Mouse (Mus musculus): ENCODE measurements around the gene Prok1.

GRCm38 (mm10) chr3:107204413-107204812 is 35.1 kb downstream of the Prok1 start:
- TF ChIP-seq MYOG (IDR thresholded peaks at IDR 0.05; ENCODE audit: control insufficient read depth, extremely low read depth, insufficient read length) (no peak), FOSL1 (IDR thresholded peaks at IDR 0.05; ENCODE audit: insufficient read depth, low read length, poor library complexity, severe bottlenecking) (no peak), MYOD1 (IDR thresholded peaks at IDR 0.05; ENCODE audit: control insufficient read depth, insufficient read length, low read depth) (no peak), MAX (IDR thresholded peaks at IDR 0.05) (no peak), CTCF (IDR thresholded peaks at IDR 0.05; ENCODE audit: control insufficient read depth, insufficient read depth, insufficient read length) (no peak), USF1 (IDR thresholded peaks at IDR 0.05; ENCODE audit: low read depth) (no peak)

All from C2C12 (cell line).